Mouse (Mus musculus): Measurements from ENCODE around the gene Serpinb6b.

DNA sequence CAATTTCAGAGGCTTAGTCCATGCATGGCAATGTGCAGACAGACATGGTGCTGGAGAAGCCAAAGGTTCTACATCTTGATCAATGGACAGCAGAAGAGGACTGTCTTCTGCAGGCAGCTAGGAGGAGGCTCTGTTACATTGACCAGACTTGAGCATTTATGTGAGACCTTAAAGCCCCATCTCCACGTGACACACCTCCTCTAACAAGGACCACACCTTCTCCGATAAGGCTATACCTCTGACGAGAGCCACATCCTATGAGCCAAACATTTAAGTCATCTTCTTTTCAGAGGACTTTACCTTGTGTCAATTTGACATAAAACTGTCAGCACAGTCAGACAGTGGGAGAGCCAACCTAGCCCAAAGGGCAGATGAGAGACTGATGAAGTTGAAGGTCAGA is 5.8 kb downstream of the Serpinb6b start:
- TF ChIP-seq CTCF (IDR thresholded peaks at IDR 0.05; ENCODE audit: low read depth) = no peak
- no peak for TF ChIP-seq EP300 (optimal IDR thresholded peaks at IDR 0.05)
